Comparison of ENCODE assay signal across 15 mouse cellular contexts in the genomic region with DNA sequence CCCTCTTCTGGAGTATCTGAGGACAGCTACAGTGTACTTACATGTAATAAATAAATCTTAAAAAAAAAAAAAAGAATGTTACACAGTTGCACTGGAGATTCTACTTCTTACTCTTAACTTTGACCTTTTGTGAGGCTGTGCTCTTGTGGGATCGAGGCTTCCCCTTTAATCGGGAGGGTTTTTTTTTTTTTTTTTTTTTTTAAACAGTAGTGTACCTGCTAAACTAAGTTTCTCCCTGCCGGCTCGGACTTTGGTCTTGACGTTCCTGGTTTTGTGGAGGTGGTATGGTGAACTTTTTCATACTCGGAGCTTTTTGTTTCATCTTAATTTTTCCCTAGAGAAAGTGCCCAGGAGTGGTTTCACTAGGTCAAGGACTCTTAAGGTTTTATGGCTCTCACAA. TPM values are rescaled to one million over a fixed set of nuclear protein-coding genes. Genes with fewer than 3 reads are reported as not detected.
A peak's percentile ranks its signal among the peaks of the same experiment; 100 is the strongest.
DNase-seq lines count a peak whose midpoint lies in the region; ATAC-seq and TF ChIP-seq lines count a peak whose summit lies in the region.
"Had no signal": no experiment of that assay in that cellular context is flagged by ENCODE, and none has a peak within 500 bp of the region (broad histone marks: within the 10 kb centered on the region; RNA-seq: fewer than 3 reads in every experiment).

No protein-coding gene starts in this region.

- H3K27ac ChIP-seq in heart, embryonic 14.5 days (replicated peaks in 1 of 2; ENCODE audit: control insufficient read depth in 1 of 2, insufficient read depth in 1 of 2, low read depth in 2 of 2, low read length in 2 of 2): no peak overlapping the region
- no peak overlapping the region for H3K27ac ChIP-seq in heart, embryonic 10.5 days
- no peak overlapping the region for H3K27ac ChIP-seq in layer of hippocampus, adult 2 months
- no peak overlapping the region for H3K27ac ChIP-seq in MEL (ENCODE audit: control insufficient read depth, low read depth, low read length)
- 0 out of 2 replicates have a peak overlapping the region, but pooled peaks have one; percentile 95 for H3K27ac ChIP-seq in liver, postnatal 0 days (ENCODE audit: low read depth)
- H3K27ac ChIP-seq: forebrain, embryonic 10.5 days; hindbrain, embryonic 15.5 days had no signal

- no peaks in the 10 kb centered on the region for H3K9me3 ChIP-seq in heart, embryonic 14.5 days (ENCODE audit: control insufficient read depth, low read length)
- H3K9me3 ChIP-seq in heart, embryonic 10.5 days: no peaks in the 10 kb centered on the region
- no peaks in the 10 kb centered on the region for H3K9me3 ChIP-seq in MEL (replicated peaks; ENCODE audit: insufficient read depth, low read length)
- no peaks in the 10 kb centered on the region for H3K9me3 ChIP-seq in liver, postnatal 0 days (ENCODE audit: low read length)
- H3K9me3 ChIP-seq: forebrain, embryonic 10.5 days; G1E; hindbrain, embryonic 15.5 days had no signal

- no peaks in the 10 kb centered on the region for H3K27me3 ChIP-seq in heart, embryonic 14.5 days (ENCODE audit: control insufficient read depth, insufficient read depth, low read length)
- H3K27me3 ChIP-seq in heart, embryonic 10.5 days (ENCODE audit: insufficient read depth, poor library complexity, severe bottlenecking): no peaks in the 10 kb centered on the region
- H3K27me3 ChIP-seq in MEL (ENCODE audit: control insufficient read depth in 1 of 2, insufficient read depth in 2 of 2, low read length in 2 of 2): no peaks in the 10 kb centered on the region
- no peaks in the 10 kb centered on the region for H3K27me3 ChIP-seq in liver, postnatal 0 days (ENCODE audit: insufficient read depth, low read length)
- H3K27me3 ChIP-seq: hindbrain, embryonic 15.5 days had no signal

- 0 out of 2 replicates have a peak overlapping the region, but pooled peaks have one; percentile 17 for H3K4me2 ChIP-seq in heart, embryonic 14.5 days (ENCODE audit: low read length)
- peak overlapping the region; percentile 94 for H3K4me2 ChIP-seq in liver, postnatal 0 days (ENCODE audit: low read depth, low read length)

- TF ChIP-seq CTCF in layer of hippocampus, adult 2 months (conservative IDR thresholded peaks at IDR 0.05): peak; percentile 50
- TF ChIP-seq CTCF in MEL (IDR thresholded peaks at IDR 0.05 in 2 of 3, conservative IDR thresholded peaks at IDR 0.05 in 1 of 3; ENCODE audit: control insufficient read depth in 1 of 3, insufficient read depth in 1 of 3, low read depth in 2 of 3, low read length in 3 of 3, poor library complexity in 1 of 3, severe bottlenecking in 1 of 3): no peak
- no peak for TF ChIP-seq CTCF in liver, postnatal 0 days (IDR thresholded peaks at IDR 0.05; ENCODE audit: low read depth)

- TF ChIP-seq RAD21 in MEL (IDR thresholded peaks at IDR 0.05; ENCODE audit: low read depth, low read length): no peak

- TF ChIP-seq EP300 in MEL (IDR thresholded peaks at IDR 0.05; ENCODE audit: low read depth in 1 of 2, low read length in 2 of 2): no peak
- no peak for TF ChIP-seq EP300 in liver, postnatal 0 days (IDR thresholded peaks at IDR 0.05; ENCODE audit: low read depth)

- no peak overlapping the region for H3K4me3 ChIP-seq in heart, embryonic 14.5 days (ENCODE audit: control insufficient read depth in 1 of 2, insufficient read depth in 1 of 2, low read depth in 1 of 2, low read length in 2 of 2)
- H3K4me3 ChIP-seq in heart, embryonic 10.5 days: no peak overlapping the region
- H3K4me3 ChIP-seq in layer of hippocampus, adult 2 months: no peak overlapping the region
- H3K4me3 ChIP-seq in MEL (ENCODE audit: control insufficient read depth in 1 of 2, insufficient read depth in 1 of 2, low read depth in 2 of 2, low read length in 2 of 2): no peak overlapping the region
- H3K4me3 ChIP-seq in liver, postnatal 0 days (ENCODE audit: low read depth, low read length): no peak overlapping the region
- H3K4me3 ChIP-seq: hindbrain, embryonic 15.5 days had no signal

- no peak for ATAC-seq in heart, embryonic 14.5 days (ENCODE audit: insufficient number of reproducible peaks, insufficient read depth, low FRiP score, low read depth)
- ATAC-seq in liver, postnatal 0 days: no peak
- ATAC-seq: midbrain, embryonic 16.5 days had no signal

- H3K4me1 ChIP-seq in heart, embryonic 14.5 days (ENCODE audit: control insufficient read depth in 2 of 2, insufficient read depth in 2 of 2, low read length in 2 of 2): peaks cover 14 to 51% of the 10 kb centered on the region in 2 experiments
- peaks cover 48% of the 10 kb centered on the region for H3K4me1 ChIP-seq in heart, embryonic 10.5 days
- peaks cover 4 to 9% of the 10 kb centered on the region in 2 experiments for H3K4me1 ChIP-seq in MEL (ENCODE audit: control insufficient read depth in 1 of 2, insufficient read depth in 2 of 2, low read length in 2 of 2)
- peaks cover 22% of the 10 kb centered on the region for H3K4me1 ChIP-seq in liver, postnatal 0 days (ENCODE audit: insufficient read depth)

- 85% methylated on average over 6 of the region's 6 CpGs for WGBS in heart, embryonic 14.5 days
- 84% methylated on average over 6 of the region's 6 CpGs for WGBS in heart, embryonic 10.5 days
- WGBS in liver, postnatal 0 days (ENCODE audit: insufficient replicate concordance): 55% methylated on average over 6 of the region's 6 CpGs

- no peak for DNase-seq in heart, embryonic 10.5 days (ENCODE audit: low spot score)
- DNase-seq in layer of hippocampus, adult 2 months (ENCODE audit: low spot score in 2 of 2): no peak
- DNase-seq in layer of hippocampus, adult 8-10 months (ENCODE audit: low spot score in 2 of 2): no peak
- no peak for DNase-seq in MEL (ENCODE audit: low read depth, low spot score)
- DNase-seq in liver, postnatal 0 days: no peak
- no peak for DNase-seq in thymus, postnatal 25 days
- DNase-seq: adrenal gland, adult 8-10 months; cerebellum, adult 18-20 months; gastrocnemius, postnatal 36 days; lung, adult 2 months had no signal

- TF ChIP-seq POLR2A in MEL (IDR thresholded peaks at IDR 0.05; ENCODE audit: control insufficient read depth in 1 of 2, insufficient read depth in 1 of 2, low read depth in 1 of 2, low read length in 2 of 2, poor library complexity in 1 of 2): no peak

- peaks cover 13% of the 10 kb centered on the region for H3K36me3 ChIP-seq in heart, embryonic 14.5 days (ENCODE audit: control insufficient read depth, insufficient read depth, low read length)
- H3K36me3 ChIP-seq in heart, embryonic 10.5 days: peaks cover 12% of the 10 kb centered on the region
- peaks cover 0 to 13% of the 10 kb centered on the region in 2 experiments for H3K36me3 ChIP-seq in MEL (ENCODE audit: control insufficient read depth in 1 of 2, insufficient read depth in 2 of 2, low read length in 2 of 2)
- H3K36me3 ChIP-seq in liver, postnatal 0 days (replicated peaks; ENCODE audit: insufficient read depth, low read length): no peaks in the 10 kb centered on the region
- H3K36me3 ChIP-seq: hindbrain, embryonic 15.5 days had no signal

- peaks cover 70% of the 10 kb centered on the region for H3K79me2 ChIP-seq in MEL (ENCODE audit: control insufficient read depth, insufficient read depth, low read length, poor library complexity)

- H3K9ac ChIP-seq in heart, embryonic 14.5 days (ENCODE audit: low read length): peak overlapping the region; percentile 34; the same call in 1 of the 2 replicates
- H3K9ac ChIP-seq in MEL (ENCODE audit: control insufficient read depth, low read depth, low read length, poor library complexity, severe bottlenecking): no peak overlapping the region
- H3K9ac ChIP-seq in liver, postnatal 0 days (replicated peaks): no peak overlapping the region
- H3K9ac ChIP-seq: hindbrain, embryonic 15.5 days had no signal

TF ChIP-seq in MEL, 35 proteins besides CTCF, POLR2A, EP300 and RAD21:
- TF ChIP-seq ZNF384 (IDR thresholded peaks at IDR 0.05; ENCODE audit: low read depth, low read length): peak; percentile 58
- no peak for TF ChIP-seq POLR2AphosphoS2 (IDR thresholded peaks at IDR 0.05; ENCODE audit: low read length)

RNA-seq across cellular contexts. Expression of gene Atxn2, which starts 3.8 kb away (rescaled TPM):
- 84.8 and 86.9 TPM in 2 replicates for polyA plus RNA-seq in heart, embryonic 14.5 days (2014; fragmentation: Nextera tagmentation; extraction: Ambion mirVana)
- 38.2 and 46.8 TPM in 2 replicates for polyA plus RNA-seq in heart, embryonic 10.5 days (2016; fragmentation: Nextera tagmentation; extraction: Ambion mirVana)
- 100 to 1,000 TPM; 216 to 227 TPM for total RNA-seq in layer of hippocampus, adult 2 months (2021)
- 100 to 1,000 TPM; 190 to 238 (median 231) TPM for total RNA-seq in layer of hippocampus, adult 8-10 months (2022)
- total RNA-seq in MEL (2012; rRNA removed): 16.3 and 18.5 TPM in 2 replicates
- 100 to 1,000 TPM in 1 of 2 experiments, 10 to 100 TPM in 1; 85.4 to 476 TPM for polyA plus RNA-seq in MEL (2012; ENCODE audit: insufficient read depth in 1 of 2, insufficient read length in 2 of 2, low read depth in 1 of 2, low replicate concordance in 2 of 2, missing spikeins in 1 of 2)
- polyA plus RNA-seq in liver, postnatal 0 days (2015; fragmentation: Nextera tagmentation; extraction: Ambion mirVana): 31.6 and 42.8 TPM in 2 replicates

RNA-seq across cellular contexts. Expression of gene Brap, which starts 54.6 kb away (rescaled TPM):
- 26.6 and 26.9 TPM in 2 replicates for polyA plus RNA-seq in heart, embryonic 14.5 days (2014; fragmentation: Nextera tagmentation; extraction: Ambion mirVana)
- polyA plus RNA-seq in heart, embryonic 10.5 days (2016; fragmentation: Nextera tagmentation; extraction: Ambion mirVana): 33.2 and 35.5 TPM in 2 replicates
- total RNA-seq in layer of hippocampus, adult 2 months (2021): 10 to 100 TPM; 67.8 to 68.4 TPM
- 10 to 100 TPM; 64.3 to 67.7 (median 67.4) TPM for total RNA-seq in layer of hippocampus, adult 8-10 months (2022)
- total RNA-seq in MEL (2012; rRNA removed): 37.2 and 42.4 TPM in 2 replicates
- polyA plus RNA-seq in MEL (2012; ENCODE audit: insufficient read depth in 1 of 2, insufficient read length in 2 of 2, low read depth in 1 of 2, low replicate concordance in 2 of 2, missing spikeins in 1 of 2): 100 to 1,000 TPM in 1 of 2 experiments, 10 to 100 TPM in 1; 40.3 to 176 TPM
- polyA plus RNA-seq in liver, postnatal 0 days (2015; fragmentation: Nextera tagmentation; extraction: Ambion mirVana): 37.9 and 41.0 TPM in 2 replicates

RNA-seq across cellular contexts. Expression of gene Acad10, which starts 54.6 kb away (rescaled TPM):
- polyA plus RNA-seq in heart, embryonic 14.5 days (2014; fragmentation: Nextera tagmentation; extraction: Ambion mirVana): 1.1 and 1.5 TPM in 2 replicates
- polyA plus RNA-seq in heart, embryonic 10.5 days (2016; fragmentation: Nextera tagmentation; extraction: Ambion mirVana): 1.5 and 2.6 TPM in 2 replicates
- 1 to 10 TPM; 4.2 to 4.3 TPM for total RNA-seq in layer of hippocampus, adult 2 months (2021)
- 1 to 10 TPM; 4.5 to 6.8 (median 5.2) TPM for total RNA-seq in layer of hippocampus, adult 8-10 months (2022)
- 4.3 and 4.4 TPM in 2 replicates for total RNA-seq in MEL (2012; rRNA removed)
- polyA plus RNA-seq in MEL (2012; ENCODE audit: insufficient read depth in 1 of 2, insufficient read length in 2 of 2, low read depth in 1 of 2, low replicate concordance in 2 of 2, missing spikeins in 1 of 2): 1 to 10 TPM in 1 of 2 experiments, not detected in 1; 5.9 TPM
- polyA plus RNA-seq in liver, postnatal 0 days (2015; fragmentation: Nextera tagmentation; extraction: Ambion mirVana): 5.9 and 6.5 TPM in 2 replicates
